Mouse (Mus musculus) stomach, embryonic 14.5 days (tissue): ENCODE results near the gene Grin2a. TPM values are rescaled to one million over a fixed set of nuclear protein-coding genes. Genes with fewer than 3 reads are reported as not detected.
"Not testable (repeated sequence)": the region's sequence is repeated elsewhere in the genome, so short reads cannot be mapped to it uniquely, and the experiment has no call there.

Experiments
- ATAC-seq: fragments of 200-750 bp; cut with Nextera tagmentation; 2 replicates; pipeline ENCODE4 v1.8.0; 2017; ENCODE audit warnings: low read depth, moderate TSS enrichment; ENCODE audit not compliant: insufficient number of reproducible peaks, insufficient read depth, low FRiP score
- H3K27ac ChIP-seq: fragments of 300-500 bp; sonication (generic); 2 replicates; pipeline ENCODE4 v1.5.1; 2014; ENCODE audit warnings: mild to moderate bottlenecking, low read length, moderate library complexity, mixed read lengths
- H3K27me3 ChIP-seq: fragments of 300-500 bp; sonication (generic); 2 replicates; pipeline ENCODE4 v1.6.1; 2014; ENCODE audit warnings: low read length, control low read depth, mixed read lengths; ENCODE audit not compliant: control insufficient read depth, insufficient read depth
- H3K36me3 ChIP-seq: fragments of 300-500 bp; sonication (generic); 2 replicates; pipeline ENCODE4 v1.6.1; 2014; ENCODE audit warnings: mild to moderate bottlenecking, control low read depth, low read length, moderate library complexity, mixed read lengths; ENCODE audit not compliant: control insufficient read depth, insufficient read depth
- H3K4me1 ChIP-seq: fragments of 300-500 bp; sonication (generic); 2 replicates; pipeline ENCODE4 v1.6.1; 2014; ENCODE audit warnings: low read length, control low read depth, mixed read lengths; ENCODE audit not compliant: control insufficient read depth, insufficient read depth
- H3K4me2 ChIP-seq: fragments of 300-500 bp; sonication (generic); replicated peaks from 2 replicates; pipeline ENCODE4 v1.6.1; 2014; ENCODE audit warnings: low read depth, low read length, control low read depth
- H3K4me3 ChIP-seq: fragments of 300-500 bp; sonication (generic); 2 replicates; pipeline ENCODE4 v1.5.1; 2014; ENCODE audit warnings: low read depth, low read length, control low read depth
- H3K9ac ChIP-seq: fragments of 300-500 bp; sonication (generic); replicated peaks from 2 replicates; pipeline ENCODE4 v1.6.1; 2014; ENCODE audit warnings: low read depth, mild to moderate bottlenecking, control low read depth, low read length, moderate library complexity, mixed read lengths
- H3K9me3 ChIP-seq: fragments of 300-500 bp; sonication (generic); 2 replicates; pipeline ENCODE4 v1.6.1; 2016; ENCODE audit warnings: low read depth, low read length, control low read depth; ENCODE audit not compliant: control insufficient read depth
- WGBS: fragments of 180-500 bp; shearing (Covaris S2); extraction: QIAGEN DNeasy Blood & Tissue Kit; methylation state at CpG from one replicate; pipeline ENCODE4 v1.1.7; 2014; 5-methylcytosine and 5-hydroxymethylcytosine counted together
- polyA plus RNA-seq: library from polyadenylated mRNA; unstranded; fragments of >200 nt; fragmentation: Nextera tagmentation; extraction: Ambion mirVana; gene quantifications from 2 replicates; pipeline ENCODE4 v1.2.1, GENCODE M21; 2014

The Grin2a gene
- polyA plus RNA-seq, 1 experiment from 2014 or later: 0.85 TPM

DNA sequence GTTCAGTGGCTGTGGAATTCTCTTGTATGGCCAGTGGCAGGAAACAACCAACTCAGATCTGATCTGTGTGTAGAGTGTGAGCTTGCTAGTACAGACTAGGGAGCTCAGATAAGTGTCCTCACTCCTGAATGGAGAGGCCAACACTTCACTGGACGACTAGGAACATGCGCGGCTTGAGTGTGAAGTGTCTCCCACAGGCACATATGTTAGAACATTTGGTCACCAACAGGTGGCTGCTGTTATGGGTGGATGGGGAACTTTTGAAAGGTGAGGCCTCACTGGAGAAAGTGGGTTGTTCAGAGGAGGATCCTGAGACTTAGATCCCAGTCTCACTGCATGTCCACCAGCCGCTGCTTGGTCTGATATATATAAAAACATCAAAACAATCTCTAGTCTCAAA, 329.5 kb downstream of the Grin2a start:
- 85% methylated on average over 4 of the region's 4 CpGs for WGBS

DNA sequence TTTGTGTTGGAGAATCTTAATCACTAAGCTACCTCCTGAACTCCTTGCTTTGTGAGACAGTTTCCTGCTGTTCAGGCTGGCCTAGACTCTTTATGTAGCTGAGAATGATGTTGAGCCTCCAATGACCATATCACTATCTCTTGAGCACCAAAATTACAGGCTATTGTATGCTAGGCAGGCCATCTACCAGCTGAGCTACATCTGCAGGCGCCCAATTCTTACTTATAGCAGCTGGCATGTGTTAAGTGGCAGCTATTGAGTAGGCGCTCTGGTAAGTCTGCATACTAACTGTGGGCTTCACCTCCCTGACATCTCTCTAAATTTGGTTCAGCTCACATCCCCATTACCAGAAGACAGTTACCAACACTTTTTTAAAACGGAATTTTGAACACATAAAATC, 331.3 kb downstream of the Grin2a start:
- Histone ChIP-seq H3K27ac (no peak overlapping the region), H3K4me2 (no peak overlapping the region), H3K4me1 (no peaks in the 10 kb centered on the region), H3K36me3 (no peaks in the 10 kb centered on the region), H3K4me3 (no peak overlapping the region), H3K9me3 (no peaks in the 10 kb centered on the region), H3K27me3 (no peaks in the 10 kb centered on the region), H3K9ac (no peak overlapping the region)
- WGBS: 61% methylated on average over 3 of the region's 3 CpGs
- ATAC-seq: no peak

More for the DNA sequence above, 329.5 kb downstream of the Grin2a start:
- Histone ChIP-seq H3K4me2 (no peak overlapping the region), H3K27ac (no peak overlapping the region), H3K9ac (no peak overlapping the region), H3K4me1 (no peaks in the 10 kb centered on the region), H3K36me3 (no peaks in the 10 kb centered on the region), H3K27me3 (no peaks in the 10 kb centered on the region), H3K9me3 (no peaks in the 10 kb centered on the region), H3K4me3 (no peak overlapping the region)
- ATAC-seq: no peak

DNA sequence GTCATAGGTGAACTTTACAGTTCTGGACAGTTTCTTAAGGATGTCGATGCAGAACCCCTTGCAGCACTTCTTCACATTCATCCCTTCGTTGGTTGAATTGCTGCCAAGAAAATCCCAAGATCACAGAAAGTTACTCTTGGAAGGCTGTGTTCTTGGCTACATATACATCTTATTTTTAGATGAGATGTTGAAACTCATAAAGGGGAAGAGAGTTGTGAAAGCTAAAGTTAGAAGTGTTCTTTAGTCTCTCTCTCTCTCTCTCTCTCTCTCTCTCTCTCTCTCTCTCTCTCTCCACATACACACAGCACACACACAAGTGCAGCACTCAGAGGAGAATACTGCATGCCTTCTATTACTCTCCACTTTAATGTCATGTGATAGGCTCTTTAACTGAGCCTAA, 331.9 kb downstream of the Grin2a start:
- no peaks in the 10 kb centered on the region for H3K9me3 ChIP-seq
- 78% methylated on average over 2 of the region's 2 CpGs for WGBS
- no peaks in the 10 kb centered on the region for H3K4me1 ChIP-seq
- no peak overlapping the region for H3K4me3 ChIP-seq
- H3K36me3 ChIP-seq: no peaks in the 10 kb centered on the region
- no peak overlapping the region for H3K9ac ChIP-seq
- no peak for ATAC-seq
- H3K27ac ChIP-seq: no peak overlapping the region
- no peaks in the 10 kb centered on the region for H3K27me3 ChIP-seq
- no peak overlapping the region for H3K4me2 ChIP-seq

GRCm38 (mm10) chr16:9625652-9626444, 369.5 kb downstream of the Grin2a start:
- ATAC-seq: no peak
- no peaks in the 10 kb centered on the region for H3K27me3 ChIP-seq
- no peaks in the 10 kb centered on the region for H3K4me1 ChIP-seq
- no peaks in the 10 kb centered on the region for H3K9me3 ChIP-seq
- no peak overlapping the region for H3K9ac ChIP-seq
- no peak overlapping the region for H3K4me2 ChIP-seq
- H3K4me3 ChIP-seq: no peak overlapping the region
- 91% methylated on average over 10 of the region's 10 CpGs for WGBS
- no peaks in the 10 kb centered on the region for H3K36me3 ChIP-seq
- no peak overlapping the region for H3K27ac ChIP-seq

- WGBS: 95% methylated on average over 2 of the region's 2 CpGs
- Histone ChIP-seq H3K9ac (no peak overlapping the region), H3K27ac (no peak overlapping the region), H3K4me2 (no peak overlapping the region), H3K4me1 (no peaks in the 10 kb centered on the region), H3K4me3 (no peak overlapping the region), H3K36me3 (no peaks in the 10 kb centered on the region), H3K9me3 (no peaks in the 10 kb centered on the region), H3K27me3 (no peaks in the 10 kb centered on the region)
- no peak for ATAC-seq
Measured at GRCm38 (mm10) chr16:9624346-9624745, 371.0 kb downstream of the Grin2a start.

DNA sequence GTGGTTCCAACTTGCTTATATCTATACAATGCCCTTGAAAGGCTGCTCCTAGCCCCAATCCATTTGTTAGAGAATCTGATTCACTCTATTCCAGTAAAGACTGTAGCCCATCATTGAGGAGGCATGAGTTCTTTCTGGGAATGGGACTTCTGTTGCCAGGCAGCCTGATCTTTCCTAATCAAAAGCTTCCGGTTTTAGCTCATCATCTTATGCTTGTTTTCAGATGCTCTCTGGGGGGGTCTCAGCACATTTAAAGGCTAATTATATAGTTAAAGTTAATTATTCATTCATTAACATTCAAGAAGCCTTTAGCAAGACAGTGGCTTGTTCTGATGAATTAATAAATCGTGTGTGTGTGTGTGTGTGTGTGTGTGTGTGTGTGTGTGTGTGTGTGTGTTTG, 377.2 kb downstream of the Grin2a start:
- Histone ChIP-seq H3K9me3 (no peaks in the 10 kb centered on the region), H3K4me3 (no peak overlapping the region), H3K27ac (no peak overlapping the region), H3K9ac (no peak overlapping the region), H3K36me3 (no peaks in the 10 kb centered on the region), H3K4me1 (no peaks in the 10 kb centered on the region), H3K27me3 (no peaks in the 10 kb centered on the region), H3K4me2 (no peak overlapping the region)
- ATAC-seq: no peak
- 82% methylated on average over 2 of the region's 2 CpGs for WGBS

DNA sequence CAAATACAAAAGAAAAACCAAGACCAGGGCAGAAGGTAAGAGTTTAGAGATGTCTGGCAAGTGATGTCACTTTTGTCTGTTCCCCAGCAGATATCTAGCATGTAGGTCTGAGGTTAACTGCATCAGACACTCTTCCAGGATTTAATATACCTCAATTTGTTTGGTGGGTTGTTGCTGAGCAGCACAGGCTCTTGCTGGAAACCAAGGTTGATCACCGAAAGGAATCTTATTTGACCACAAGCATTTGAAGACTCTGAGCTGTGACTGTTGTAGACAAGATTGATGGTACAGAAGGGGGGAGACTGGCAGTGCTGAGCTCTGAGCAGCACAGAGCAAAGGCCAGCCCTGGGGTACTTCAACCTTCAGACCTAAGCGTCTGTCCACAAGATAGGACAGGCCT, 378.1 kb downstream of the Grin2a start:
- H3K4me2 ChIP-seq: no peak overlapping the region
- H3K9me3 ChIP-seq: no peaks in the 10 kb centered on the region
- no peak overlapping the region for H3K4me3 ChIP-seq
- no peaks in the 10 kb centered on the region for H3K27me3 ChIP-seq
- no peak overlapping the region for H3K9ac ChIP-seq
- ATAC-seq: no peak
- H3K4me1 ChIP-seq: no peaks in the 10 kb centered on the region
- 58% methylated on average over 2 of the region's 2 CpGs for whole genome bisulfite sequencing
- H3K27ac ChIP-seq: no peak overlapping the region
- no peaks in the 10 kb centered on the region for H3K36me3 ChIP-seq

DNA sequence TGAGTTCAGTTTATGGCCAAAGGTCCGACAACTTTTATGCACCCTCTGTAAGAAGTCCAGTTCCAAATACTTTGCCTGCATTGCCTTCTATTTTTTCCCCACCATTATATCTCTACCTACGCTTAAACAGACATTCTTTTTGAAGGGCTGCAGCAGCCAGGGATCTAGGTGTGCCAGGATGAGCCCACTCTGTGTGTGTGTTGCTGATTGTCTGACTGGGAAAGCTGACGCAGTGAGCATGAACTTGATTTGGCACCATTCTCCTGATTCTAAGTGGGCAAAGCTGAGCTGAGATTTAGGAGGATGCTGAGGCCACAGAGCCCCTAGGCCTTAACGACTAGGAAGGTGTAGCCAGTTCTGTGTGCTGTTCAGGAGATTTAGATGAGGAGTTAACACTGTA, 378.6 kb downstream of the Grin2a start:
- Histone ChIP-seq H3K27ac (no peak overlapping the region), H3K9me3 (no peaks in the 10 kb centered on the region), H3K4me3 (no peak overlapping the region), H3K9ac (no peak overlapping the region), H3K27me3 (no peaks in the 10 kb centered on the region), H3K4me1 (no peaks in the 10 kb centered on the region), H3K4me2 (no peak overlapping the region), H3K36me3 (no peaks in the 10 kb centered on the region)
- no peak for ATAC-seq
- WGBS: 86% methylated on average over 4 of the region's 4 CpGs

DNA sequence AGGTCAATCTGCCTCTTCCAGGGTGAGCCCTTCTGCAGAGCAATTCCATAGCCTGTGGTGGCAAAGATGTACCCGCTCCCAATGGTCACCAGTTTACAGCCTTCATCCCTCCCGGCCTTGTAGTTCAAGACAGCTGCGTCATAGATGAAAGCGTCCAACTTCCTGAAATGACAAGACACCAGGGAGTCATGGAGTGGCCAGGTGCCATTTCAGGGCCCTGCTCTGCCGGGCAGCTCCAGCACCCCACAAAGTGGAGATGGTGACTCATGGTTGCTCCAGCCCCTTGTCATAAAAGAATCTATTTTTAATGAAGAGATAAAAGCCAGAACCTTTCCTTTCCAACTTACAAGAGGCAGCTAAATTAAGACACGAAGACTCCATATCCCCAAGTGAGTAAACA, 382.8 kb downstream of the Grin2a start:
- not testable (repeated sequence) for H3K4me2 ChIP-seq, H3K27me3 ChIP-seq, H3K9me3 ChIP-seq, H3K36me3 ChIP-seq, H3K9ac ChIP-seq, H3K4me1 ChIP-seq, H3K27ac ChIP-seq, H3K4me3 ChIP-seq, ATAC-seq
- 84% methylated on average over 5 of the region's 6 CpGs for WGBS
